Mouse (Mus musculus): Measurements from ENCODE around the gene Fam45a.
"Not testable (repeated sequence)": the region's sequence is repeated elsewhere in the genome, so short reads cannot be mapped to it uniquely, and the experiment has no call there.

Gene Fam45a

DNA sequence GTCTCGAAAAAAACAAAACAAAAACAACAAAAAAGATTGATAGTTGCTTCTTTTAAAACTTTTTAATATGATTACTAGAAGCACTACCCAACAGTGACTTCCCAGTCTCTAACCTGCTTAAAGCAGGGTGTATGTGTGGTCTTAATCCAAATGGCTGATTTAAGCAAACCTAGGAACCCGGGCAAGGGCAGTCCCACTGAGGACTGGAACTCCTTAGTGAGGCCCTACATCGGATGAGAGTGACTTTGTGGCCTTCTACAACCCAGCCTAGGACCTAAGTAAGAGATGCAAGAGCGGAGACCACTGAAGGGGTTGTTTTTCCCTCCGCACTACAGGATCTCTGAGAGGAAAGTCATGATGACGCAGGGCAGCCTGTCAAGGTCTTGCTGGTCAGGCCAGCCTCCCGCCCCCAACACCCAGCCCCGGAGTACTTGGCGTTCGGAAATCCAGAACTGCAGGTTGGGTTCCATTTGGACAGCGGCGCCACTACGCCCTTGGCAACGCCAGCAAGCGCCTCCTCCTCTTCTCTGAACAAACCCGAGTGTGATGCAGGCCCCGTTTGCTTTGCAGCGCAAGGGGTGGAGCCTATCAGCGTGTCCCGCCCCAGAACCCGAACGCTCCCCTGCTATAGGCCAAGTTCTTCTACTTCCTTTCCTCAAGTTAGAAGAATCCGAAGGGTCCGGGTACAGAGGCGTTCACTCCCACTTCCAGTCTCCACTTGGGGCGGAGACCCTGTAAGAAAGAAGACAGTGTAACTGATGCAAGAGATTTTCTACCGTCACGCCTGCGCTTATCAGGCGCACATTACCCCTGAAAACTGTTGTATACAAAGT is 49.7 kb downstream of the Fam45a start, which contains the start of gene Sfxn4:
TSS of gene Sfxn4 (minus strand) at position 612 of the 833 bp plus-strand sequence.
- DNase-seq: peak; percentile 86 to 89

DNA sequence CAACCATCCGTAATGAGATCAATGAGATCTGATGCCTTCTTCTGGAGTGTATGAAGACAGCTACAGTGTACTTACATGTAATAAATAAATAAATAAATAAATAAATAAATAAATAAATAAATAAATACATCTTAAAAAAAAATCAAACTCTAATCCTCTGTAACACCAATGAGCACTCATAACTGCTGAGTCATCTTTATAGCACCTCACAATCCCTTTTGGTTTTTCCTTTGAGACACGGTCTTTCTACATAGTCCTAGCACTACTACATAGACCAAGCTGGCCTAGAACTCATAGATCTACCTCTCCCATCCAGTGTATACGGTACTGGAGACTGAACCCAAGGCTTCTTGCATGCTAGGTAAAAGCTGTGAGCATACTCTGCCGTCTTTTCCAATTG is 54.8 kb downstream of the Fam45a start:
- DNase-seq: not testable (repeated sequence)

GRCm38 (mm10) chr19:60870489-60870888 is 59.1 kb downstream of the Fam45a start:
- DNase-seq: no peak

- no peak for DNase-seq
These were observed 60.0 kb downstream of the Fam45a start for GRCm38 (mm10) chr19:60871366-60871765.

DNA sequence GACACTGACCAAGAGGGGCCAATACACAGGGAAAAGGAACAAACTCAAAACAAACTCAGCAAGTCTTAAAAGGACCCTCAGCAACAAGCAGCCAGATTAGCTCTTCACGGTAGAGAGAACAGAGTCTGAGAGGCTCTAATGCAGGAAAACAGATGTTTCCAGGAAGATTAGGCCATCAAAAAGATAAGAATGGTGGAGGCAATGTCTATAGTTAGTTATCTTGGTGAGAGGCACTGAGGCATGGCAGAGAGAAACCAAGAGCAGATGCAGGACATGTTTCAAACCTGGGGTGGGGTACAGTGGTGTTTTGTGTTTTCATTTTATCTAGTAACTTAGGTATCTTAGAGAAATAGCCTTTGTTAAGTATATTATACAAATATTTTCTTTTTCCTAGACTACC is 60.9 kb downstream of the Fam45a start:
- DNase-seq: no peak

GRCm38 (mm10) chr19:60873501-60873900 is 62.1 kb downstream of the Fam45a start:
- peak; percentile 5 to 6 for DNase-seq

DNA sequence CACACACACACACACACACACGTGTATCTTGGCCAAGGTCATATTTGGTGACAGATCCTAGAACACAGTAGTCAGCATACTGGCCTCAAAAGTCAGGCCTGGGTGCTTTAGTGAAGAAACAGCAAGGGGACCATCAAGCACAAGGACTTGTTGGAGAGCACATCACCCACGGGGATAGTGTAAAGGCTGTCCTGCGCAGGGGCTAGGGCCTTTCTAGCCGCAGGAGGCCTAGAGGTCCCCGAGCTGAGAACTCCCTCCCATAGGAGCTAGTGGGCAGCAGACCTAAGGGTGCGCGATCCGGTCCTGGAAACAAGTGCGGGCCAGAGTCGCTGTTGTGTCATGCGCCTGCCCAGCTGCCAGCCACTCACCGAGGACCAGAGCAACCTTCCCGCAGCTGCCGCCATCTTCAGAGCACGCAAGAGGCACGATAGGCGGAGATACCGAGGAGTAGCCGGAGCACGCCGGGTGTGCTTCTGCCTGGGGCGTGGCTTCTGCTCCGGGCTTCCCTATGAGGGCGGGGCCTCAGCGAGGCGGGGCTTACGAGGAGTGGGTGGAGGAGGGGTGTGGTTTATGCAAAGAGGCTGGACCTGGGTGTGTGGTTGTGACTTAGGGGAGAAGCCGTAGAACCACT is 62.8 kb downstream of the Fam45a start, which contains the start of gene Prdx3:
TSS of gene Prdx3 (minus strand) at position 493 of the 631 bp plus-strand sequence.
- DNase-seq: peak; percentile 99

- peak in 1 of 2 experiments; percentile 5 for DNase-seq
These were observed 71.7 kb downstream of the Fam45a start for GRCm38 (mm10) chr19:60883129-60883528.

Measured in B cell, adult 2 months (primary cell).